Mouse (Mus musculus) limb, embryonic 10.5 days (tissue): ENCODE data around the gene Ceacam18. TPM values are rescaled to one million over a fixed set of nuclear protein-coding genes. Genes with fewer than 3 reads are reported as not detected.
A peak's percentile ranks its signal among the peaks of the same experiment; 100 is the strongest.
"Not testable (repeated sequence)": the region's sequence is repeated elsewhere in the genome, so short reads cannot be mapped to it uniquely, and the experiment has no call there.

Experiments
- DNase-seq: peaks from one replicate; pipeline ENCODE4 v3.0.0-alpha.2; 2017; ENCODE audit warnings: low spot score
- H3K27ac ChIP-seq: fragments of 300-500 bp; sonication (generic); 2 replicates; pipeline ENCODE4 v1.5.1; 2016; ENCODE audit warnings: mild to moderate bottlenecking
- H3K27me3 ChIP-seq: fragments of 300-500 bp; sonication (generic); 2 replicates; pipeline ENCODE4 v1.6.1; 2016; ENCODE audit warnings: low read depth, mild to moderate bottlenecking; ENCODE audit not compliant: poor library complexity, severe bottlenecking
- H3K36me3 ChIP-seq: fragments of 300-500 bp; sonication (generic); 2 replicates; pipeline ENCODE4 v1.6.1; 2016; ENCODE audit warnings: mild to moderate bottlenecking, moderate library complexity
- H3K4me1 ChIP-seq: fragments of 300-500 bp; sonication (generic); 2 replicates; pipeline ENCODE4 v1.6.1; 2016
- H3K4me3 ChIP-seq: fragments of 300-500 bp; sonication (generic); 2 replicates; pipeline ENCODE4 v1.5.1; 2016; ENCODE audit warnings: mild to moderate bottlenecking, moderate library complexity
- H3K9me3 ChIP-seq: fragments of 300-500 bp; sonication (generic); replicated peaks from 2 replicates; pipeline ENCODE4 v1.6.1; 2016; ENCODE audit warnings: mild to moderate bottlenecking
- WGBS: fragments of 180-500 bp; shearing (Covaris S2); methylation state at CpG from one replicate; pipeline ENCODE4 v1.1.7; 2016; 5-methylcytosine and 5-hydroxymethylcytosine counted together
- polyA plus RNA-seq: library from polyadenylated mRNA; unstranded; fragments of >200 nt; fragmentation: Nextera tagmentation; extraction: Ambion mirVana; gene quantifications from 2 replicates; pipeline ENCODE4 v1.2.1, GENCODE M21; 2016

Gene Ceacam18
- polyA plus RNA-seq, 1 experiment from 2014 or later: not detected

GRCm38 (mm10) chr7:43636194-43636593 is 1.7 kb downstream of the Ceacam18 start:
- Histone ChIP-seq H3K36me3 (no peaks in the 10 kb centered on the region), H3K27me3 (no peaks in the 10 kb centered on the region), H3K27ac (no peak overlapping the region), H3K4me3 (no peak overlapping the region), H3K9me3 (no peaks in the 10 kb centered on the region), H3K4me1 (no peaks in the 10 kb centered on the region)
- DNase-seq: no peak
- WGBS: 70% methylated on average over 2 of the region's 2 CpGs

- 85% methylated on average over 1 of the region's 1 CpGs for WGBS
- no peaks in the 10 kb centered on the region for H3K9me3 ChIP-seq
- no peaks in the 10 kb centered on the region for H3K4me1 ChIP-seq
- no peaks in the 10 kb centered on the region for H3K36me3 ChIP-seq
- no peaks in the 10 kb centered on the region for H3K27me3 ChIP-seq
- no peak overlapping the region for H3K4me3 ChIP-seq
- no peak for DNase-seq
- no peak overlapping the region for H3K27ac ChIP-seq
Measured at GRCm38 (mm10) chr7:43637118-43637517, 2.6 kb downstream of the Ceacam18 start.

GRCm38 (mm10) chr7:43642587-43642986 is 8.1 kb downstream of the Ceacam18 start:
- Histone ChIP-seq H3K27ac (no peak overlapping the region), H3K36me3 (no peaks in the 10 kb centered on the region), H3K9me3 (no peaks in the 10 kb centered on the region), H3K4me1 (no peaks in the 10 kb centered on the region), H3K27me3 (no peaks in the 10 kb centered on the region), H3K4me3 (no peak overlapping the region)
- 88% methylated on average over 5 of the region's 5 CpGs for WGBS
- DNase-seq: no peak

GRCm38 (mm10) chr7:43643046-43643652 is 8.6 kb downstream of the Ceacam18 start:
- Histone ChIP-seq H3K4me3 (no peak overlapping the region), H3K36me3 (no peaks in the 10 kb centered on the region), H3K27ac (no peak overlapping the region), H3K4me1 (no peaks in the 10 kb centered on the region), H3K9me3 (no peaks in the 10 kb centered on the region), H3K27me3 (no peaks in the 10 kb centered on the region)
- no peak for DNase-seq
- WGBS: 88% methylated on average over 17 of the region's 17 CpGs

- Histone ChIP-seq H3K9me3 (0 out of 2 replicates have a peak, but pooled peaks cover 2% of the 10 kb centered on the region), H3K27me3 (no peaks in the 10 kb centered on the region), H3K27ac (no peak overlapping the region), H3K4me3 (no peak overlapping the region), H3K4me1 (no peaks in the 10 kb centered on the region), H3K36me3 (no peaks in the 10 kb centered on the region)
- WGBS: 91% methylated on average over 6 of the region's 6 CpGs
- DNase-seq: no peak
Measured at GRCm38 (mm10) chr7:43652683-43653082, 18.2 kb downstream of the Ceacam18 start.

- Histone ChIP-seq H3K9me3 (0 out of 2 replicates have a peak, but pooled peaks cover 2% of the 10 kb centered on the region), H3K4me1 (no peaks in the 10 kb centered on the region), H3K27me3 (no peaks in the 10 kb centered on the region), H3K4me3 (no peak overlapping the region), H3K36me3 (no peaks in the 10 kb centered on the region), H3K27ac (no peak overlapping the region)
- no peak for DNase-seq
- 84% methylated on average over 3 of the region's 3 CpGs for WGBS
Measured at GRCm38 (mm10) chr7:43654519-43654918, 20.0 kb downstream of the Ceacam18 start.

GRCm38 (mm10) chr7:43656232-43656631 is 21.7 kb downstream of the Ceacam18 start:
- no peak overlapping the region for H3K4me3 ChIP-seq
- no peaks in the 10 kb centered on the region for H3K36me3 ChIP-seq
- no peaks in the 10 kb centered on the region for H3K27me3 ChIP-seq
- no peak overlapping the region for H3K27ac ChIP-seq
- no peak for DNase-seq
- H3K4me1 ChIP-seq: no peaks in the 10 kb centered on the region
- 76% methylated on average over 6 of the region's 6 CpGs for WGBS
- H3K9me3 ChIP-seq: 0 out of 2 replicates have a peak, but pooled peaks cover 2% of the 10 kb centered on the region

GRCm38 (mm10) chr7:43660002-43660401 is 25.5 kb downstream of the Ceacam18 start, which contains the start of gene Siglece:
TSS of gene Siglece (minus strand) at chr7:43660161.
- H3K27me3 ChIP-seq: no peaks in the 10 kb centered on the region
- H3K9me3 ChIP-seq: no peaks in the 10 kb centered on the region
- 83% methylated on average over 1 of the region's 1 CpGs for WGBS
- H3K27ac ChIP-seq: no peak within 1 kb of the TSS
- H3K4me3 ChIP-seq: no peak within 1 kb of the TSS
- H3K4me1 ChIP-seq: no peaks in the 10 kb centered on the region
- no peaks in the 10 kb centered on the region for H3K36me3 ChIP-seq
- no peak for DNase-seq

- no peak overlapping the region for H3K4me3 ChIP-seq
- H3K27me3 ChIP-seq: no peaks in the 10 kb centered on the region
- no peaks in the 10 kb centered on the region for H3K36me3 ChIP-seq
- H3K27ac ChIP-seq: no peak overlapping the region
- H3K4me1 ChIP-seq: no peaks in the 10 kb centered on the region
- DNase-seq: no peak
- H3K9me3 ChIP-seq: no peaks in the 10 kb centered on the region
- 91% methylated on average over 1 of the region's 1 CpGs for WGBS
Measured at GRCm38 (mm10) chr7:43662804-43663203, 28.3 kb downstream of the Ceacam18 start.

GRCm38 (mm10) chr7:43667221-43667620 is 32.7 kb downstream of the Ceacam18 start:
- H3K9me3 ChIP-seq, H3K36me3 ChIP-seq, H3K4me1 ChIP-seq, DNase-seq, H3K4me3 ChIP-seq, H3K27ac ChIP-seq, H3K27me3 ChIP-seq: not testable (repeated sequence)
- WGBS: 93% methylated on average over 4 of the region's 4 CpGs

GRCm38 (mm10) chr7:43668582-43668981 is 34.1 kb downstream of the Ceacam18 start:
- DNase-seq: no peak
- H3K27ac ChIP-seq: no peak overlapping the region
- no peak overlapping the region for H3K4me3 ChIP-seq
- H3K4me1 ChIP-seq: peaks cover 12% of the 10 kb centered on the region
- 29% methylated on average over 3 of the region's 3 CpGs for WGBS
- H3K27me3 ChIP-seq: no peaks in the 10 kb centered on the region
- no peaks in the 10 kb centered on the region for H3K9me3 ChIP-seq
- H3K36me3 ChIP-seq: no peaks in the 10 kb centered on the region

- Histone ChIP-seq H3K27ac (peak overlapping the region; percentile 85), H3K4me3 (peak overlapping the region; percentile 66), H3K27me3 (no peaks in the 10 kb centered on the region), H3K36me3 (peaks cover 22% of the 10 kb centered on the region), H3K4me1 (peaks cover 12% of the 10 kb centered on the region), H3K9me3 (no peaks in the 10 kb centered on the region)
- DNase-seq: no peak
- WGBS: 66% methylated on average over 11 of the region's 11 CpGs
Measured at GRCm38 (mm10) chr7:43671064-43671808, 36.7 kb downstream of the Ceacam18 start.

- peak within 1 kb of the TSS; percentile 66 for H3K4me3 ChIP-seq
- H3K9me3 ChIP-seq: no peaks in the 10 kb centered on the region
- peak within 1 kb of the TSS; percentile 85 for H3K27ac ChIP-seq
- DNase-seq: peak; percentile 76
- H3K36me3 ChIP-seq: peaks cover 30% of the 10 kb centered on the region
- H3K27me3 ChIP-seq: no peaks in the 10 kb centered on the region
- WGBS: under 1% methylated on average over 26 of the region's 26 CpGs
- H3K4me1 ChIP-seq: peaks cover 12% of the 10 kb centered on the region
Measured at GRCm38 (mm10) chr7:43671809-43672580, 37.5 kb downstream of the Ceacam18 start, which contains the start of gene Ctu1. TSS of gene Ctu1 (plus strand) at chr7:43672016.
